Mouse (Mus musculus) CH12.LX (cell line): ENCODE measurements at regions not wholly inside any gene's neighbourhood (a gene's known extent, or its start where the extent isn't known, plus 50 kb on each side); places are given as distances from the start of the nearest gene placed in this dataset.

Experiments
- CTCF ChIP-seq, 2 experiments: IDR thresholded peaks in 1 of 2; conservative IDR thresholded peaks in 1 of 2; 2 replicates each; pipeline ENCODE4 v1.5.1; 2011 to 2012; ENCODE audit warnings: low read depth in 2 of 2, low read length in 2 of 2, improper control_type of control experiment in 1 of 2, inconsistent platforms in 1 of 2, mild to moderate bottlenecking in 1 of 2, moderate library complexity in 1 of 2
- MAX ChIP-seq: IDR thresholded peaks from 2 replicates; pipeline ENCODE4 v1.6.1; 2011; ENCODE audit warnings: low read length, improper control_type of control experiment

DNA sequence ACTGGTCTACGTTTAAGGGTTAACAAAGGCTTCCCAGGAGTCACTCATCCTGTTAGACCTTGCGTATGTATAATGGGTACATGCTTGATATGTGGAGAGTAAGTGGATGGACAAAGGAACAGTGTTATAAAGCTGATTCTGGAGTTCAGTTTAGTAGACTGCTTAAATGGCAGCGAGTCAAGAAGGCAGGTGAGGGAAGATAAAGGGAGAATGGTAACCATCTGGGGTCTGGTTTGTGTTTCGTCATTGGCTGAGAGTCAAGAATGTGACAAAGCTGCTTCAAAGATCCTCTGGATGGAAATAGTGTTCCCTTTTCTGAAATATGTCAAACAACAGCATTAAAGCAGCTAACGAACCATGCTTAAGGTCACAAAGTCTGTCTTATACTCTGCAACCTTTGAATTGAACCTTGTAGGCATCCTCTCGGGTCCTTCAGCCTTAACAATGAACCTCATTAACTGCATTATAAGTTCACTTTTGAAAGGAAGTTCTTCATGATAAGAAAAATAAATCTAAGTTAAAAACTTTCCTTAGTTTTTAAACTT, 286.9 kb upstream of the 4930452B06Rik start:
- TF ChIP-seq CTCF (conservative IDR thresholded peaks at IDR 0.05 in 1 of 2, IDR thresholded peaks at IDR 0.05 in 1 of 2; ENCODE audit: low read depth in 2 of 2, low read length in 2 of 2) (no peak), MAX (no peak)
